Mouse (Mus musculus): ENCODE measurements around the gene Rgcc.

Gene Rgcc

DNA sequence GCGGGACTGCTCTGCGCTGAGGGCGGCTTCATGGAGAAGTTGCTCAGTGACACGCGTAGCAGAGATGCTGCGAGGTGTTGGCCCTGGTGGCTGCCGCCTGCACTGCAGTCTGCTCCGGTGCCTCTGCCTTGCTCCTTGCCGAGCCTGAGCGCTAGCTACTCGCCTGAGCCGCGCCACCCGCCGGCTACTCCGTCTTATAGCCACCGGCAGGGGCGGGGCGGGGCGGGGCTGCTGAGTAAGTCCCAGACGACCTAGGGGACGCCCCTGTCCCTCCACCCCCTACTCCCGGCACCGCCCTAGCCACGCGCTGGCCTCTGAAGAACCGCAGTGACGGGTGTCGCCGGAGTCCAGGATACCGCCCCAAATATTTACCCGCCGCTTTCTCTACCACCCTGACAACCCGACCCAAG is at the start of gene Rgcc:
TSS of gene Rgcc (minus strand) at position 180 of the 410 bp plus-strand sequence.
- DNase-seq (ENCODE audit: low spot score in 2 of 2), result peak; percentile 87 to 91

- DNase-seq (ENCODE audit: low spot score in 2 of 2), result peak in 1 of 2 experiments; percentile 18
Measured at GRCm38 (mm10) chr14:79346384-79346783, 44.9 kb upstream of the Rgcc start.

DNA sequence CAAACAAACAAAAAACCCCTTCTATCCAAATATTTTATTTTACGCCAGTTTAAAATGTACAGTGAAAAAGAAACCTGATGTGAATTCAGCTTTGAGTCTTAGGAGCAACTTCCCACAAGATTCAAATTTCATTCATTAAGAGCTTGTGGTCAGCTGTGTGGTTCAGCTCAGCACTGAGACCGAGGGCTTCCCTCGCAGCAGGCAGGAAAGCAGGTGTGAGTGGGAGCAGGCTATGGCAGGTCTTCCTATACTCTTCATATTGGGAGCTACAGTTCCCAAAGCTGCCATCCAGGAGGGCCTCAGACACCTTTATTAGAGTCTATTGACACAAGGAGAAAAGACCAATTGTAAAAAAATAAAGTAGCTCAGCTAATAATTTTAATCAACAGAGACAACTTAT is 34.2 kb upstream of the Rgcc start:
- no peak for DNase-seq (ENCODE audit: low spot score in 2 of 2)

GRCm38 (mm10) chr14:79331936-79332335 is 30.5 kb upstream of the Rgcc start:
- no peak for DNase-seq (ENCODE audit: low spot score in 2 of 2)

GRCm38 (mm10) chr14:79330944-79331561 is 29.6 kb upstream of the Rgcc start:
- DNase-seq (ENCODE audit: low spot score in 2 of 2), result no peak

- DNase-seq (ENCODE audit: low spot score in 2 of 2), result peak; percentile 51 to 52
Measured at GRCm38 (mm10) chr14:79327033-79327432, 25.6 kb upstream of the Rgcc start.

GRCm38 (mm10) chr14:79324112-79324840 is 22.8 kb upstream of the Rgcc start:
- no peak for DNase-seq (ENCODE audit: low spot score in 2 of 2)

GRCm38 (mm10) chr14:79321881-79322280 is 20.4 kb upstream of the Rgcc start:
- no peak for DNase-seq (ENCODE audit: low spot score in 2 of 2)

DNA sequence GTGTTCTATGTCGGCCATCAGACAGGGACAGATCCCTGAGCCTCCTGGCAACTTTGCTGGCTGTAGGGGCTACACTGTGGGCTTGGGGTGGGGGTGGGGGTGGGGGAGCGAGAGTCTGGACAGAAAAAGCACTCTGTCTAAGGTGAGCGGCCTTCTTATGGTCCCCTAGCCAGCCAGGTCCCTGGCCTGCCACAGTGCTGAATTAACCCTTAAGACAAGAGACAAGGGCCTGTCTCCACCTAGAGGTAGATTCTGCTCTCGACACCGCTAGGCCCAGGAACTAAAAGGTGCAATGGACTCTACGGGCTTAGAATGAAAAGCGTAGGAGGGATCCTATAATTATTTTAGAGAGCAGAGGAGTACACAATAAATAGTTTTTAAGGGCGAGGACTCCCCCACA is 19.7 kb upstream of the Rgcc start:
- no peak for DNase-seq (ENCODE audit: low spot score in 2 of 2)

DNA sequence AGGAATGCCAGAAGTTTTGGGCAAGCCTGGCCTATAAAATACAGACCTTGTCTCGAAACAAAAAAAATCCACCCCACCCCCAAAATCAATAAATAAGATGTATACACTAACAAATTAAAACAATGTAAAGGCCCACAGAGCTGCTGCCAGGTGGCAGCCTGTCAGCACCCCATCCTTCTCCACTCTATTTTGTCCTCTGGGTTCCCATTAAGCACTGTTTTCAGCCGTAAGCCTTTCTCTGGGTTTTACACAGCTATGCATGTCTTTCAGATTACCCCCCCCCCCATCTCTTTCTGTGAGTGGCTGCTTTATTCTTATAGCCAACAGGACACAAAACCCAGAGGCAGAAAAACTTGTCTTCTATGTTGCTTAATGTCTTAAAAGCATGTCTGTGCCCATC is 16.2 kb upstream of the Rgcc start:
- no peak for DNase-seq (ENCODE audit: low spot score in 2 of 2)

GRCm38 (mm10) chr14:79315877-79316276 is 14.4 kb upstream of the Rgcc start:
- no peak for DNase-seq (ENCODE audit: low spot score in 2 of 2)

GRCm38 (mm10) chr14:79314245-79315010 is 13.0 kb upstream of the Rgcc start:
- DNase-seq (ENCODE audit: low spot score in 2 of 2), result no peak

GRCm38 (mm10) chr14:79313439-79314175 is 12.2 kb upstream of the Rgcc start:
- DNase-seq (ENCODE audit: low spot score in 2 of 2), result no peak

DNA sequence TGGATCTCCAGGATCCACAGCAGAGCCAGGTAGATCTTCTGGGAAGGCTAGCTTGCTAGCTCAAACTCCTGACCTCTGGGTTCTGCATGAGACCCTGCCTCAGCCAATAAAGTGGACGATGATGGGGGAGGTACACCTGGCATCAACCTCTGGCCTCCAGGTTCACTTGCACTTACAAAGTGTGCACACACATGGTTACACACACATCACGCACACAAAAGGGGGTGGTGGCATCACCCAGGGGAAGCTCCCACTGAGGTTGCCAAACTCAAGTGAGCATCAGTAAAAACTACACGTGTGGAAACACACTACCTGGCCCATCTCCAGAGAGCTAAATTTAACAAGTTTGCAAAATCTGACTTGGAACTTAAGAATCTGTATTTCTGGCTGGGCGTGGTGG is 11.3 kb upstream of the Rgcc start:
- no peak for DNase-seq (ENCODE audit: low spot score in 2 of 2)

- no peak for DNase-seq (ENCODE audit: low spot score in 2 of 2)
Measured at GRCm38 (mm10) chr14:79311918-79312454, 10.5 kb upstream of the Rgcc start.

DNA sequence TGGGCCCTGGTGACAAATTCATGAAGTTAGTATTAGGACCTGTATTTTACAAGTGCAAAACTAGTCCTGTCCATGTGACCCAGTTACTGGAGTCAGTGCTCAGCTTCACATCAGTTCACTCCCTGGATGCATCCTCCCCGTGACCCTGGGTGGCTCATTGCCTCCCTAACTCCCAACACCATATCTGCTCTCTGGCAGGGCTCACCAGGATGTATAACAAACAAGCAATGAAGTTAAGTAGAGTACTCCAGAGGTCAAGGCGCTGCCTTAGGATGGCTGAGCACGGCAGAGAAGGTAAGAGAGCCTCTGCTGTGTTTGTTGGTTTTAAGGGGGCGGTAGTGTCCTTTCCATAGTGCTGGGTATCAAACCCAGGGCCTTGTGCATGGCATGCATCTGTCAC is 7.7 kb upstream of the Rgcc start:
- no peak for DNase-seq (ENCODE audit: low spot score in 2 of 2)

- no peak for DNase-seq (ENCODE audit: low spot score in 2 of 2)
Measured at GRCm38 (mm10) chr14:79308364-79308763, 6.9 kb upstream of the Rgcc start.

- DNase-seq (ENCODE audit: low spot score in 2 of 2), result no peak
Measured at GRCm38 (mm10) chr14:79307908-79308307, 6.5 kb upstream of the Rgcc start.

DNA sequence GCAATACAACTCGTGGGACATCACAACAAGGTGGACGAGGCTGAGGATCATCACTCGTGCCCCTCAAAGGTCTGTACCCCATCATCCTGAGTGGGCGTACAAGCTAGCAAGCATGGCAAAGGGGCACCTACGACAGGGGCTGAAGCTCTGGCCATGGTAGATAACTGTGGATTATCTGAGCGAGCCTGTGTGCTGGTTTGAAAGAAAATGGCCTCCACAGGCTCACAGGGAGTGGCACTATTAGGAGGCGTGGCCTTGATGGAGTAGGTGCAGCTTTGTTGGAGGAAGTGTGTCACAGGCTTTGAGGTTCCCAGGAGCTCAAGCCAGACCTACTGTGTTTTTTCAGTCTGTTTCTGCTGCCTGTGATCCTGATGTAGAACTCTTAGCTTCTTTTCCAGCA is 5.7 kb upstream of the Rgcc start:
- DNase-seq (ENCODE audit: low spot score in 2 of 2), result no peak

- DNase-seq (ENCODE audit: low spot score in 2 of 2), result no peak
Measured at GRCm38 (mm10) chr14:79304873-79305464, 3.5 kb upstream of the Rgcc start.

- no peak for DNase-seq (ENCODE audit: low spot score in 2 of 2)
Measured at GRCm38 (mm10) chr14:79303150-79303549, 1.7 kb upstream of the Rgcc start.
